10 mouse cellular contexts compared by ENCODE assay signal in the genomic region with DNA sequence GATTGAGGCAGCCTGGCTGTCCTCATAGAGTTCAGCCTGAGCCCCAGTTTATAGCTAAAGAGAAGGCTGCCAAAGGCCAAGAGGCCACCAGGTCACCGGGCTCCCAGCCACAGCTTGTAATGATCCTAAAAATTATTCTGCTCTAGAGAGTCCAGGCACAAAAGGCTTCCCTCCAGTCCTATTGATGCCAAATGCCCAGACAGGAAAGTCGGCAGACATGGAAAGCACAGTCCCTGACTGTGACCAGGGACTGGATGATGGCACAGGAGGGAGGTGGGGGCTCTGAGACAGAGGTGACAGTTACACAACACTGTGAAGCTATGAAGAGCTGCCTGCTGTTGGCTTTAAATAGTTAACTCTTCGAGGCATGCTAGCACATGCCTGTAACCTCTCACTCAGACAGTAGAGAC.
DNase-seq lines count a peak whose midpoint lies in the region; ATAC-seq and TF ChIP-seq lines count a peak whose summit lies in the region.
"Had no signal": no experiment of that assay in that cellular context is flagged by ENCODE, and none has a peak within 500 bp of the region (broad histone marks: within the 10 kb centered on the region; RNA-seq: fewer than 3 reads in every experiment).

No protein-coding gene starts in this region.

- no peak overlapping the region for H3K9ac ChIP-seq in liver, embryonic 13.5 days
- H3K9ac ChIP-seq: embryonic facial prominence, embryonic 13.5 days; neural tube, embryonic 12.5 days had no signal

- WGBS in liver, embryonic 13.5 days (ENCODE audit: insufficient replicate concordance) = 53% methylated on average over 3 of the region's 3 CpGs

- no peak overlapping the region for H3K4me2 ChIP-seq in liver, embryonic 13.5 days
- H3K4me2 ChIP-seq: embryonic facial prominence, embryonic 13.5 days; neural tube, embryonic 12.5 days had no signal

- peak; percentile 45 to 48 for DNase-seq in left cerebral cortex, postnatal 14 days (ENCODE audit: low spot score in 2 of 2)
- DNase-seq in left cerebral cortex, adult 2 months (ENCODE audit: extremely low spot score in 1 of 2, low spot score in 2 of 2) = no peak
- DNase-seq in brain, embryonic 14.5 days (ENCODE audit: low read depth) = peak; percentile 41
- peak; percentile 46 for DNase-seq in heart, postnatal 10 days
- no peak for DNase-seq in liver, embryonic 13.5 days
- peak; percentile 62 for DNase-seq in urinary bladder, postnatal 14 days (ENCODE audit: low spot score)
- no peak for DNase-seq in T-cell, adult 2 months (ENCODE audit: low spot score)

- no peak overlapping the region for H3K27ac ChIP-seq in left cerebral cortex, adult 2 months
- H3K27ac ChIP-seq in liver, embryonic 13.5 days = 0 out of 2 replicates have a peak overlapping the region, but pooled peaks have one; percentile 1
- H3K27ac ChIP-seq: embryonic facial prominence, embryonic 13.5 days; neural tube, embryonic 12.5 days had no signal

- H3K9me3 ChIP-seq in liver, embryonic 13.5 days (replicated peaks) = no peaks in the 10 kb centered on the region
- H3K9me3 ChIP-seq: embryonic facial prominence, embryonic 13.5 days; neural tube, embryonic 12.5 days had no signal

- H3K36me3 ChIP-seq in liver, embryonic 13.5 days = no peaks in the 10 kb centered on the region
- H3K36me3 ChIP-seq: neural tube, embryonic 12.5 days had no signal

- no peak for TF ChIP-seq CTCF in left cerebral cortex, adult 2 months (IDR thresholded peaks at IDR 0.05)
- TF ChIP-seq CTCF in brain, embryonic 14.5 days (IDR thresholded peaks at IDR 0.05; ENCODE audit: borderline replicate concordance, extremely low read depth, insufficient read depth, insufficient read length) = no peak

- no peak for ATAC-seq in liver, embryonic 13.5 days (ENCODE audit: low read depth)
- no peak for ATAC-seq in inflammation-experienced regulatory T-cells, adult 6 months

- TF ChIP-seq POLR2A in brain, embryonic 14.5 days (IDR thresholded peaks at IDR 0.05; ENCODE audit: borderline replicate concordance, extremely low read depth, insufficient read depth, insufficient read length, poor library complexity, severe bottlenecking) = no peak

- intact Hi-C loops in left cerebral cortex, postnatal 14 days (cut with DNase I) = no loop called here
- intact Hi-C loops in left cerebral cortex, adult 2 months (cut with DNase I) = no loop called here
- intact Hi-C loops in heart, postnatal 10 days (cut with DNase I) = no loop called here

- no peaks in the 10 kb centered on the region for H3K27me3 ChIP-seq in liver, embryonic 13.5 days
- H3K27me3 ChIP-seq: embryonic facial prominence, embryonic 13.5 days; neural tube, embryonic 12.5 days had no signal

- H3K4me3 ChIP-seq in left cerebral cortex, adult 2 months = no peak overlapping the region
- no peak overlapping the region for H3K4me3 ChIP-seq in liver, embryonic 13.5 days (replicated peaks)
- H3K4me3 ChIP-seq: embryonic facial prominence, embryonic 13.5 days; neural tube, embryonic 12.5 days had no signal

- peaks cover 70% of the 10 kb centered on the region for H3K4me1 ChIP-seq in liver, embryonic 13.5 days (replicated peaks)

Comparison
In these comparisons a context has a peak if more than half of its experiments do, and no peak if none do; other contexts are left out.
1. DNase-seq: peak in left cerebral cortex, postnatal 14 days (2 of 2), brain, embryonic 14.5 days (single experiment), heart, postnatal 10 days (2 of 2) and urinary bladder, postnatal 14 days (single experiment); none in left cerebral cortex, adult 2 months (0 of 2), liver, embryonic 13.5 days (single experiment) and T-cell, adult 2 months (single experiment).